Mouse (Mus musculus) CH12.LX (cell line): ENCODE measurements around the gene Cldn7. TPM values are rescaled to one million over a fixed set of nuclear protein-coding genes. Genes with fewer than 3 reads are reported as not detected.
"Not testable (repeated sequence)": the region's sequence is repeated elsewhere in the genome, so short reads cannot be mapped to it uniquely, and the experiment has no call there.

Experiments
- DNase-seq: peaks from one replicate; pipeline ENCODE4 v3.0.0-alpha.2; 2013; ENCODE audit errors: extremely low read depth
- H3K27ac ChIP-seq: 2 replicates; pipeline ENCODE4 v1.5.1; 2012; ENCODE audit warnings: low read depth, mild to moderate bottlenecking, control low read depth, moderate library complexity; ENCODE audit not compliant: insufficient read depth
- H3K27me3 ChIP-seq: replicated peaks from 2 replicates; pipeline ENCODE3; 2012; ENCODE audit warnings: inconsistent platforms
- H3K36me3 ChIP-seq, 2 experiments: replicated peaks in 1 of 2; 2 replicates each; pipeline versions ENCODE3 to v1.6.1; 2012; ENCODE audit warnings: inconsistent platforms in 1 of 2, low read length in 1 of 2, mild to moderate bottlenecking in 1 of 2, mixed read lengths in 1 of 2, moderate library complexity in 1 of 2; ENCODE audit not compliant: control insufficient read depth in 1 of 2, insufficient read depth in 1 of 2
- H3K4me1 ChIP-seq, 2 experiments: 2 replicates each; pipeline ENCODE4 v1.6.1; 2012; ENCODE audit warnings: inconsistent platforms in 1 of 2, moderate library complexity in 1 of 2; ENCODE audit not compliant: insufficient read depth in 2 of 2, control insufficient read depth in 1 of 2
- H3K4me2 ChIP-seq: 2 replicates; pipeline ENCODE4 v1.6.1; 2012; ENCODE audit warnings: low read depth, mild to moderate bottlenecking, control low read depth; ENCODE audit not compliant: poor library complexity, insufficient read depth, severe bottlenecking
- H3K4me3 ChIP-seq, 3 experiments: fragments of 150-350 bp in 1 of 3; sonication (generic) in 1 of 3; replicated peaks in 1 of 3; 2 replicates each; pipeline versions ENCODE3 to v1.5.1; 2011 to 2012; ENCODE audit warnings: low read depth in 2 of 3, low read length in 2 of 3, mild to moderate bottlenecking in 2 of 3, moderate library complexity in 2 of 3, control low read depth in 1 of 3, improper control_type of control experiment in 1 of 3, inconsistent platforms in 1 of 3, mixed read lengths in 1 of 3; ENCODE audit not compliant: poor library complexity in 1 of 3
- H3K79me2 ChIP-seq: replicated peaks from 2 replicates; pipeline ENCODE4 v1.6.1; 2012; ENCODE audit warnings: mild to moderate bottlenecking, moderate library complexity; ENCODE audit not compliant: control insufficient read depth, poor library complexity, insufficient read depth, severe bottlenecking; ENCODE audit errors: extremely low read depth
- H3K9ac ChIP-seq: 2 replicates; pipeline ENCODE4 v1.6.1; 2012; ENCODE audit warnings: low read depth, mild to moderate bottlenecking, control low read depth, moderate library complexity; ENCODE audit not compliant: insufficient read depth
- H3K9me3 ChIP-seq: replicated peaks from 2 replicates; pipeline ENCODE3; 2012; ENCODE audit warnings: low read length, inconsistent platforms, mixed read lengths
- BHLHE40 ChIP-seq: IDR thresholded peaks from 2 replicates; pipeline ENCODE4 v1.6.1; 2011; ENCODE audit warnings: mild to moderate bottlenecking, low read depth, low read length, improper control_type of control experiment
- CTCF ChIP-seq, 2 experiments: IDR thresholded peaks in 1 of 2; conservative IDR thresholded peaks in 1 of 2; 2 replicates each; pipeline ENCODE4 v1.5.1; 2011 to 2012; ENCODE audit warnings: low read depth in 2 of 2, low read length in 2 of 2, improper control_type of control experiment in 1 of 2, inconsistent platforms in 1 of 2, mild to moderate bottlenecking in 1 of 2, moderate library complexity in 1 of 2
- E2F4 ChIP-seq: IDR thresholded peaks from 2 replicates; pipeline ENCODE4 v1.6.1; 2011; ENCODE audit warnings: low read depth, low read length, improper control_type of control experiment; ENCODE audit not compliant: insufficient replicate concordance
- EP300 ChIP-seq: IDR thresholded peaks from 2 replicates; pipeline ENCODE4 v1.6.1; 2011; ENCODE audit warnings: low read length, improper control_type of control experiment
- GABPA ChIP-seq: IDR thresholded peaks from 2 replicates; pipeline ENCODE4 v1.6.1; 2012; ENCODE audit warnings: low read depth, low read length, improper control_type of control experiment, inconsistent platforms; ENCODE audit not compliant: insufficient replicate concordance
- JUN ChIP-seq: IDR thresholded peaks from 2 replicates; pipeline ENCODE4 v1.6.1; 2011; ENCODE audit warnings: low read depth, mild to moderate bottlenecking, low read length, improper control_type of control experiment, moderate library complexity; ENCODE audit not compliant: insufficient read depth
- MAFK ChIP-seq: IDR thresholded peaks from 2 replicates; pipeline ENCODE4 v1.6.1; 2011; ENCODE audit warnings: low read length, improper control_type of control experiment; ENCODE audit not compliant: insufficient replicate concordance
- MAX ChIP-seq: IDR thresholded peaks from 2 replicates; pipeline ENCODE4 v1.6.1; 2011; ENCODE audit warnings: low read length, improper control_type of control experiment
- MXI1 ChIP-seq: IDR thresholded peaks from 2 replicates; pipeline ENCODE4 v1.6.1; 2011; ENCODE audit warnings: mild to moderate bottlenecking, low read depth, low read length, improper control_type of control experiment
- NRF1 ChIP-seq: IDR thresholded peaks from 2 replicates; pipeline ENCODE4 v1.6.1; 2014; ENCODE audit warnings: low read depth, mild to moderate bottlenecking, inconsistent platforms, low read length, improper control_type of control experiment, moderate library complexity
- POLR2A ChIP-seq: IDR thresholded peaks from 2 replicates; pipeline ENCODE4 v1.6.1; 2011; ENCODE audit warnings: low read depth, mild to moderate bottlenecking, improper control_type of control experiment, low read length
- RAD21 ChIP-seq: IDR thresholded peaks from 2 replicates; pipeline ENCODE4 v1.6.1; 2011; ENCODE audit warnings: low read depth, mild to moderate bottlenecking, low read length, improper control_type of control experiment, moderate library complexity
- TCF12 ChIP-seq: IDR thresholded peaks from 2 replicates; pipeline ENCODE4 v1.6.1; 2014; ENCODE audit warnings: low read depth, mild to moderate bottlenecking, inconsistent platforms, low read length, improper control_type of control experiment
- ZNF384 ChIP-seq: IDR thresholded peaks from 2 replicates; pipeline ENCODE4 v1.6.1; 2012; ENCODE audit warnings: low read depth, low read length, improper control_type of control experiment, inconsistent platforms
- dilution Hi-C: fragments of 300-500 bp; cut with MboI; formaldehyde crosslinking; loops from 2 replicates; pipeline ENCODE4 v1.14.3; 2020; ENCODE audit warnings: low sequenced_read_pairs; ENCODE audit not compliant: extremely low pct_unique_long_range_greater_than_20kb, extremely low pct_ligation_motif_present
- in situ Hi-C: fragments of 300-500 bp; cut with MboI; formaldehyde crosslinking; loops from 3 replicates; pipeline ENCODE4 v1.14.3; 2019; ENCODE audit warnings: low sequenced_read_pairs, low pct_ligation_motif_present, low pct_unique_long_range_greater_than_20kb, mixed read lengths
- polyA plus RNA-seq: library from polyadenylated mRNA; unstranded; fragments of >175 nt; gene quantifications from 2 replicates; pipeline ENCODE4 v1.2.1, GENCODE M21; 2012; ENCODE audit warnings: low read depth; ENCODE audit not compliant: insufficient read length
- total RNA-seq, 2 experiments: library from RNA; depleted of rRNA; stranded (reverse); fragments of 300-350 nt in 1 of 2; fragments of >200 nt in 1 of 2; gene quantifications; 2 replicates each; pipeline ENCODE4 v1.2.3; 2012 to 2014

Cldn7 gene
- total and polyA plus RNA-seq, 3 experiments, result not detected

DNA sequence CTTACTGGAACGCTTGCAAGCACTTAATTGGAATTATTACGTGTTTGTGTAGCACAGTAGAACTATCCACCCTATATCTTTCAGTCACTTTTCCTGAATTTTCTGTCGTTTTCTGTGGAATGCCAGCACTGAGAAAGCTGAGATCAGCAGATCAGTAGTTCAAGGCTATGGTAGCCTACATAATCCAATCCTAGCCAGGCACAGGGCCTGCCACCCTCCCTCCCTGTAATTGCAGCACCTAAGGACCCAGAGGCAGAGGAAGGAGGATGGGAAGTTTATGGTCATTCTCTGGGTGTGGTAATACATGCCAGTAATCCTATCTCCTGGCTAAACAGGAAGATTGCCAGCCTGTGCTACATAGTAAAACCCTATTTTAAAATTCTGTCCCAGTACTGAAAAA, 41.8 kb upstream of the Cldn7 start:
- Histone ChIP-seq H3K4me1 (peaks cover 7 to 27% of the 10 kb centered on the region in 2 experiments), H3K9me3 (no peaks in the 10 kb centered on the region), H3K27me3 (no peaks in the 10 kb centered on the region), H3K4me3 (peak overlapping the region in 2 of 3 experiments; percentile 47 to 95), H3K4me2 (peak overlapping the region; percentile 63), H3K79me2 (peaks cover 32% of the 10 kb centered on the region), H3K27ac (no peak overlapping the region), H3K9ac (peak overlapping the region; percentile 88), H3K36me3 (peaks cover 13 to 18% of the 10 kb centered on the region in 2 experiments)
- DNase-seq, result no peak
- TF ChIP-seq MAFK (peak; percentile 74; the same call in 1 of the 2 replicates), CTCF (conservative IDR thresholded peaks at IDR 0.05 in 1 of 2, IDR thresholded peaks at IDR 0.05 in 1 of 2; ENCODE audit: low read depth in 2 of 2, low read length in 2 of 2) (no peak), POLR2A (no peak), MXI1 (no peak), JUN (no peak)
- dilution Hi-C loops (no loop called here), in situ Hi-C loops (no loop called here)

DNA sequence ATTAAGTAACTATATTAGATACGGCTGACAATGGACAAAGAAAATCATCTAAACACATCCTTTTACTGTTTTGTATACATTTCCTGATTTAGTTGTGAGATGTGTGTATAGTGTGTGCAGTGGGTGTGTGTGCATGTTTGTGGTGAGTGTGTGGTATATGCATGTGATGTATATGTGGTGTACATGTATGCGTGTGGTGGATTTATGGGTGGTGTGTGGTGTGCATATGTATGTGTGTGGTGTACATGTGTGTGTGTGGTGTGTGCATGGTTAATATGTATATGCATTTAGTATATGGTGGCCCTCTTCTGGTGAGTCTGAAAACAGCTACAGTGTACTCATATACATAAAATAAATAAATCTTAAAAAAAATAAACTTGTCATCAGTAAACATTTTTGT, 37.1 kb upstream of the Cldn7 start:
- in situ Hi-C loops, result no loop called here

DNA sequence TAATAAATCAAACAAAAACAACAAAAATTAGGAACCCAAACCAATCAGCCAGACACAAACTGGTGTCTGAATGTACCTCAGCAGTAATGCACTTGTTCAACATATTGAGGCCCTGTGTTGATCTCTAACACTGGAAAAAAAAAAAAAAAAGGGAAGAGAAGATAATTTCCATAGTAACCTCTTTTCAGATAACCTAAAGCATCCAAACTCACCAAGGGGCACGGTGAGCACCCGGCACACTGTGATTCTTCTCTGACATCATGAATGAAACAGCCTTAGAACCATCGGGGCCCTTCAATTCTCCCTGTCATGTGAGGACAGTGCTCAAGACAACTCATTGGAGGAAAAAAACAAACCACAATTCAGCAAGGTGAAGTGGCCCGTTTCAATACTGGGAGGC, 34.9 kb upstream of the Cldn7 start:
- in situ Hi-C loops (no loop called here), dilution Hi-C loops (no loop called here)
- Histone ChIP-seq H3K27me3 (peaks cover 5% of the 10 kb centered on the region), H3K4me2 (no peak overlapping the region), H3K36me3 (no peaks in the 10 kb centered on the region), H3K9me3 (no peaks in the 10 kb centered on the region), H3K79me2 (no peaks in the 10 kb centered on the region), H3K4me3 (no peak overlapping the region), H3K9ac (no peak overlapping the region), H3K27ac (no peak overlapping the region), H3K4me1 (peaks cover 6 to 38% of the 10 kb centered on the region in 2 experiments; a peak in 3 of 4 replicates)
- TF ChIP-seq E2F4 (no peak), EP300 (peak; percentile 24; the same call in 1 of the 2 replicates), NRF1 (0 out of 2 replicates have a peak, but pooled peaks have one; percentile 9), BHLHE40 (peak; percentile 42; the same call in 1 of the 2 replicates), ZNF384 (peak; percentile 71)
- no peak for DNase-seq

More for the DNA sequence above, 37.1 kb upstream of the Cldn7 start:
- Histone ChIP-seq H3K27me3 (no peaks in the 10 kb centered on the region), H3K4me1 (peaks cover 9 to 33% of the 10 kb centered on the region in 2 experiments; a peak in 3 of 4 replicates), H3K9me3 (no peaks in the 10 kb centered on the region), H3K4me2 (no peak overlapping the region), H3K9ac (no peak overlapping the region), H3K36me3 (no peaks in the 10 kb centered on the region), H3K4me3 (no peak overlapping the region), H3K79me2 (no peaks in the 10 kb centered on the region), H3K27ac (no peak overlapping the region)
- TF ChIP-seq MAX, result no peak
- no peak for TF ChIP-seq RAD21
- no peak for TF ChIP-seq TCF12
- peak in 1 of 2 experiments; percentile 20; a peak in 2 of 4 replicates for TF ChIP-seq CTCF (conservative IDR thresholded peaks at IDR 0.05 in 1 of 2, IDR thresholded peaks at IDR 0.05 in 1 of 2; ENCODE audit: low read depth in 2 of 2, low read length in 2 of 2)
- no peak for TF ChIP-seq GABPA
- dilution Hi-C loops, result no loop called here
- DNase-seq, result no peak

DNA sequence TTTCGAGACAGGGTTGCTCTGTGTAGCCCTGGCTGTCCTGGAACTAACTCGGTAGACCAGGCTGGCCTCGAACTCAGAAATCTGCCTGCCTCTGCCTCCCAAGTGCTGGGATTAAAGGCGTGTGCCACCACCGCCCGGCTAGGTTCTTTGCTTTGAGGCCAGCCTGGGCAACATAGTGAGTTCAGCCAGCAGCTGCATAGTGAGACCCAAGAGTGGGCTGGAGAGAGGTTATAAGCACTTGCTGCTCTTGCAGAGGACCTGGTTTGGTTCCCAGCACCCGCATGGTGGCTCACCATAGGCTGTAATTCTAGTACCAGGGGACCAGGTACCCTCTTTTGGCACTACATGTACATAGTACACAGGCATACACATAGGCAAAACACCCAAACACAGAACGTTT, 34.4 kb upstream of the Cldn7 start:
- DNase-seq, dilution Hi-C loops: not testable (repeated sequence)

More for the DNA sequence above, 34.4 kb upstream of the Cldn7 start:
- H3K4me3 ChIP-seq, H3K9ac ChIP-seq, H3K9me3 ChIP-seq, H3K27ac ChIP-seq, H3K79me2 ChIP-seq, H3K4me2 ChIP-seq, H3K36me3 ChIP-seq, in situ Hi-C loops: not testable (repeated sequence)
- H3K4me1 ChIP-seq, result peaks cover 6 to 43% of the 10 kb centered on the region in 2 experiments
- H3K27me3 ChIP-seq, result peaks cover 10% of the 10 kb centered on the region
